Mouse (Mus musculus) kidney, embryonic 15.5 days (tissue): Measurements from ENCODE around the gene Tlk2. TPM values are rescaled to one million over a fixed set of nuclear protein-coding genes. Genes with fewer than 3 reads are reported as not detected.
A peak's percentile ranks its signal among the peaks of the same experiment; 100 is the strongest.
"Not testable (repeated sequence)": the region's sequence is repeated elsewhere in the genome, so short reads cannot be mapped to it uniquely, and the experiment has no call there.

Experiments
- ATAC-seq: fragments of 200-750 bp; cut with Nextera tagmentation; replicated peaks from 2 replicates; pipeline ENCODE4 v1.8.0; 2017; ENCODE audit warnings: moderate TSS enrichment; ENCODE audit not compliant: low FRiP score
- H3K27ac ChIP-seq: fragments of 300-500 bp; sonication (generic); 2 replicates; pipeline ENCODE4 v1.5.1; 2015; ENCODE audit warnings: mild to moderate bottlenecking, inconsistent platforms
- H3K27me3 ChIP-seq: fragments of 300-500 bp; sonication (generic); 2 replicates; pipeline ENCODE4 v1.6.1; 2015; ENCODE audit warnings: inconsistent platforms
- H3K36me3 ChIP-seq: fragments of 300-500 bp; sonication (generic); 2 replicates; pipeline ENCODE4 v1.6.1; 2015; ENCODE audit warnings: inconsistent platforms
- H3K4me1 ChIP-seq: fragments of 300-500 bp; sonication (generic); 2 replicates; pipeline ENCODE4 v1.6.1; 2015; ENCODE audit warnings: inconsistent platforms
- H3K4me2 ChIP-seq: fragments of 300-500 bp; sonication (generic); 2 replicates; pipeline ENCODE4 v1.6.1; 2015; ENCODE audit warnings: moderate library complexity, mild to moderate bottlenecking, inconsistent platforms
- H3K4me3 ChIP-seq: fragments of 300-500 bp; sonication (generic); replicated peaks from 2 replicates; pipeline ENCODE4 v1.5.1; 2015; ENCODE audit warnings: mild to moderate bottlenecking, inconsistent platforms
- H3K9ac ChIP-seq: fragments of 300-500 bp; sonication (generic); 2 replicates; pipeline ENCODE4 v1.6.1; 2015; ENCODE audit warnings: mild to moderate bottlenecking, inconsistent platforms
- H3K9me3 ChIP-seq: fragments of 300-500 bp; sonication (generic); replicated peaks from 2 replicates; pipeline ENCODE4 v1.6.1; 2016; ENCODE audit warnings: inconsistent platforms
- WGBS: fragments of 180-500 bp; shearing (Covaris S2); methylation state at CpG from one replicate; pipeline ENCODE4 v1.1.7; 2015; ENCODE audit warnings: mixed read lengths; 5-methylcytosine and 5-hydroxymethylcytosine counted together
- polyA plus RNA-seq: library from polyadenylated mRNA; unstranded; fragments of >200 nt; fragmentation: Nextera tagmentation; extraction: Ambion mirVana; gene quantifications from 2 replicates; pipeline ENCODE4 v1.2.1, GENCODE M21; 2015

Gene Tlk2
- polyA plus RNA-seq: 18.1 and 21.1 TPM in 2 replicates

DNA sequence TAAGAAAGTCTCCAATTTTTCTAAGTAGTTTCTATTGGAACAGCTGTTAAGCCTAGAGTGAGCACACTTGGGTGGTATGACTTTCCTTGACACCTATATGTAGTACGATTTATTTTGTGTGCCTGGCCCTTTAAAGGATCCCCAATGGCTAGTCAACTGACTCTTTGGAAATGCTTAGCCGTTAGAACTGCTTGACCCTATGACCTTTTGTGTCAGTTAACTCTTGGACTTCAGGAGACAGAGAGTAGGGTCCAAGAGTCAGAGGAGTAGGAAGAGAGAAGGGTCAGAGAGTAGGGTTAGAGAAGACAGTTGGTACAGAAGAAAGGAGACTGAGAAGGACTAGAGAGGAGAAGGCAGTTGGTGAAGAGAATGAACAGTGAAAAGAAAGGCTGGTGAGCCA lies at the start of gene Tlk2:
TSS of gene Tlk2 (plus strand) at position 292 of the 400 bp plus-strand sequence.
- no peaks in the 10 kb centered on the region for H3K9me3 ChIP-seq
- peak within 1 kb of the TSS; percentile 74 for H3K4me3 ChIP-seq
- 40% methylated on average over 2 of the region's 2 CpGs for WGBS
- H3K4me1 ChIP-seq: peaks cover 28% of the 10 kb centered on the region
- H3K27me3 ChIP-seq: no peaks in the 10 kb centered on the region
- H3K36me3 ChIP-seq: peaks cover 3% of the 10 kb centered on the region; the same call in 1 of the 2 replicates
- peak within 1 kb of the TSS; percentile 96 for H3K27ac ChIP-seq
- no peak within 1 kb of the TSS for H3K9ac ChIP-seq
- H3K4me2 ChIP-seq: peak within 1 kb of the TSS; percentile 81
- no peak for ATAC-seq

DNA sequence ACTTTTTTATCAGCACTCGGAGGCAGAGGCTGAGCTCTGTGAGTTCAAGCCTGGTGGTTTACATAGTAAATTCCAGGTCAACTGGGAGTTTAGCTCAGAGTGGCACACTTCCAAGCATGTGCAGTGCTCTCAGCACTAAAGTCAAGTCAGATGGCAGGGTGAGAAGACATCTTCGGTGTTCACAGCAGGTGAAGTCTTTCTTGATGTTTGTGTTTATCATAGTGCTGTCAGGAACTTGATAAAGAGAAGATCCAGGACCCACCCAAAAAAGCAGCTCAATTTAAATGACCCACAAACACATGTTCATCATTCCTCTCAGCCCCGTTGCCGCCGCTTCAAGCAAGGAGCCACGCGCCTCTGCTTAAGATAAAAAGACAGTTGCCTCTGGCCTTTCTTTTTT lies 42.9 kb upstream of the Tlk2 start:
- Histone ChIP-seq H3K9me3 (no peaks in the 10 kb centered on the region), H3K4me1 (no peaks in the 10 kb centered on the region), H3K4me3 (no peak overlapping the region), H3K36me3 (peaks cover 100% of the 10 kb centered on the region), H3K4me2 (no peak overlapping the region), H3K27ac (no peak overlapping the region), H3K27me3 (no peaks in the 10 kb centered on the region), H3K9ac (no peak overlapping the region)
- WGBS: 96% methylated on average over 7 of the region's 7 CpGs
- no peak for ATAC-seq

DNA sequence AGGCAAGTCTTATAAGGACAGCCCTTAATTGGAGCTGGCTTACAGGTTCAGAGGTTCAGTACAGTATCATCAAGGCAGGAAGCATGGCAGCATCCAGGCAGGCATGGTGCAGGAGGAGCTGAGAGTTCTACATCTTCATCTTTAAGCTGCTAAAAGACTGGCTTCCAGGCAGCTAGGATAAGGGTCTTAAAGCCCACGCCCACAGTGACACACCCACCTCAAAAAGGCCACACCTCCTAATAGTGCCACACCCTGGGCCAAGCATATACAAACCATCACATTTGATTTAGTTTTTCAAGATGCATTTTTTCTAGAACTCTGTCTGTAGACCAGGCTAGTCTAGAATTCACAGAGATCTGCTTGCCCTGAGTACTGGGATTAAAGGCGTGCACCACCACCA lies 41.4 kb upstream of the Tlk2 start:
- H3K27ac ChIP-seq, H3K9ac ChIP-seq, H3K4me3 ChIP-seq, H3K4me1 ChIP-seq, H3K27me3 ChIP-seq, H3K4me2 ChIP-seq, ATAC-seq, H3K9me3 ChIP-seq: not testable (repeated sequence)
- H3K36me3 ChIP-seq: peaks cover 91% of the 10 kb centered on the region
- 93% methylated on average over 2 of the region's 2 CpGs for WGBS

DNA sequence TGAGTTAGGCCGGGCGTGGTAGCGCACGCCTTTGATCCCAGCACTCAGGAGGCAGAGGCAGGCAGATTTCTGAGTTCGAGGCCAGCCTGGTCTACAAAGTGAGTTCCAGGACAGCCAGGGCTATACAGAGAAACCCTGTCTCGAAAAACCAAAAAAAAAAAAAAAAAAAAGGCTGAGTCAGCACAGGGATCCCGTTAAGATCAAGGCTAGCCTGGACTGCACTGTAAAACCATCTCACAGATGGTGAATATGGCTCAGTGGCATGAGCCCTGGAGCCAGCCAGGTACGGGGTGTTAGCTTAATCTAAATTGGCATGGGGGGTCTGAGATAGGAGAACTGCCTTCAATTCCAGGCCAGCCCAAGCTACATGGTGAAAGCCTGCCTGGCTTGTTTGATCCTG lies 38.1 kb upstream of the Tlk2 start:
- not testable (repeated sequence) for H3K9ac ChIP-seq, H3K27ac ChIP-seq, H3K4me2 ChIP-seq, H3K9me3 ChIP-seq, H3K27me3 ChIP-seq, H3K4me3 ChIP-seq, H3K4me1 ChIP-seq, ATAC-seq
- peaks cover 59% of the 10 kb centered on the region for H3K36me3 ChIP-seq
- 90% methylated on average over 8 of the region's 8 CpGs for WGBS

DNA sequence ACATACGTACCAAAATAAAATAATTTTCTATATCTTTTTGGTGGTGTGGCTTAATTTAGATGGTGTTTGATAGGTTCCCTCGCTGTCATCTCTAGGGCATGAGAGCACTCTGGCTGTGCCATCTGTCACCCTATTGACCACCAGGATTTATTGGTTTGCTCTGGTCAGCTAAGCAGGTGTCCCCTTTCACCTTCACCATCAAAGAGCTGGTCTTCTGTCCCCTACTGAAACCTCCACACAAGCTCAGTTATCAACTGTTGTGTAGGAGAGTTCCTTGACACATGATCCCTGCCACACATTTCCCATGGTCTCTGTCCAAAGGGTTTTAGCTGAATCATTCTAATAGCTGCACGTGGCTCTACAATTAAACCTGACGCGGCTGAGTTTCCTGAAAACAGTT lies 37.5 kb upstream of the Tlk2 start:
- ATAC-seq: peak; percentile 60
- 52% methylated on average over 5 of the region's 5 CpGs for WGBS
- Histone ChIP-seq H3K36me3 (peaks cover 53% of the 10 kb centered on the region), H3K4me2 (no peak overlapping the region), H3K4me3 (no peak overlapping the region), H3K27ac (no peak overlapping the region), H3K27me3 (no peaks in the 10 kb centered on the region), H3K9me3 (no peaks in the 10 kb centered on the region), H3K9ac (no peak overlapping the region), H3K4me1 (peaks cover 5% of the 10 kb centered on the region; the same call in 1 of the 2 replicates)

DNA sequence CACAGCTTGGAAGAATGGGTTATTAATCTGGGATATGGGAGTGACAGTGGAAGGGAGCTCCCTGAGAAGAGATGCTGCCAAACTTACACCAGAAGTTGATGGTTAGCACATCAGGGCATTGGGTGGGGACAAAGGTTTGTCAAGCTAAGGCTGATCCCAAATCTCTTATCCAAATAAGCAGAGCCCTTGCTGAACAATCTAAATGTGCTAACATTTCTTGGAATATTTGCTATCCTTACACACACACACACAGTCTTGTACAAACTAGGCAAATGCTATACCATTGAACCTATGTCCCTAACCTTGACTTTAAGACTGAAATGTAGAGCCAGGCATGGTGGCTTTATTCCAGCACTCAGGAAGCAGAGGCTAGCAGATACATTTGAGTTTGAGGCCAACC lies 35.0 kb upstream of the Tlk2 start:
- no peak overlapping the region for H3K4me3 ChIP-seq
- H3K9ac ChIP-seq: no peak overlapping the region
- no peak overlapping the region for H3K4me2 ChIP-seq
- ATAC-seq: no peak
- peaks cover 28% of the 10 kb centered on the region for H3K36me3 ChIP-seq
- no peak overlapping the region for H3K27ac ChIP-seq
- no peaks in the 10 kb centered on the region for H3K9me3 ChIP-seq
- no peaks in the 10 kb centered on the region for H3K27me3 ChIP-seq
- peaks cover 5% of the 10 kb centered on the region; the same call in 1 of the 2 replicates for H3K4me1 ChIP-seq

DNA sequence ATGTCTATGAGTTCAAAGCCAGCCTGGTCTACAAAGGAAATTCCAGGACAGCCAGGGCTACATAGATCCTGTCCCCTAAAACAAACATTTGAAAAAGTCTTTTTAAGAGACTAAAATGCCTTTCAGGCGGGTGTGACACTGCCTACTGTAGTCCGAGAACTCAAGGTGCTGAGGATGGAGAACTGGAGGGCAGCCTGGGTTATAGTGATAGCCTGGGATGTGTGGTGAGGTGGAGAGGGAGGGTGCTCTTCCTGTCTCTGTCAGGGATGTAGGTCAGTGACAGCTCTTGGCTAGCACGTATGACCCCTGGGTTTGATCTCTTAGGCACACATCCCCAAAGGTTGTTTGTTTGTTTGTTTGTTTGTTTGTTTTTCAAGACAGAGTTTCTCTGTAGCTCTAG lies 34.5 kb upstream of the Tlk2 start:
- no peak for ATAC-seq
- H3K4me3 ChIP-seq: no peak overlapping the region
- H3K36me3 ChIP-seq: peaks cover 23% of the 10 kb centered on the region
- H3K27ac ChIP-seq: no peak overlapping the region
- H3K9me3 ChIP-seq: no peaks in the 10 kb centered on the region
- H3K9ac ChIP-seq: no peak overlapping the region
- H3K27me3 ChIP-seq: no peaks in the 10 kb centered on the region
- WGBS: 76% methylated on average over 3 of the region's 3 CpGs
- H3K4me2 ChIP-seq: no peak overlapping the region
- peaks cover 5% of the 10 kb centered on the region; the same call in 1 of the 2 replicates for H3K4me1 ChIP-seq

DNA sequence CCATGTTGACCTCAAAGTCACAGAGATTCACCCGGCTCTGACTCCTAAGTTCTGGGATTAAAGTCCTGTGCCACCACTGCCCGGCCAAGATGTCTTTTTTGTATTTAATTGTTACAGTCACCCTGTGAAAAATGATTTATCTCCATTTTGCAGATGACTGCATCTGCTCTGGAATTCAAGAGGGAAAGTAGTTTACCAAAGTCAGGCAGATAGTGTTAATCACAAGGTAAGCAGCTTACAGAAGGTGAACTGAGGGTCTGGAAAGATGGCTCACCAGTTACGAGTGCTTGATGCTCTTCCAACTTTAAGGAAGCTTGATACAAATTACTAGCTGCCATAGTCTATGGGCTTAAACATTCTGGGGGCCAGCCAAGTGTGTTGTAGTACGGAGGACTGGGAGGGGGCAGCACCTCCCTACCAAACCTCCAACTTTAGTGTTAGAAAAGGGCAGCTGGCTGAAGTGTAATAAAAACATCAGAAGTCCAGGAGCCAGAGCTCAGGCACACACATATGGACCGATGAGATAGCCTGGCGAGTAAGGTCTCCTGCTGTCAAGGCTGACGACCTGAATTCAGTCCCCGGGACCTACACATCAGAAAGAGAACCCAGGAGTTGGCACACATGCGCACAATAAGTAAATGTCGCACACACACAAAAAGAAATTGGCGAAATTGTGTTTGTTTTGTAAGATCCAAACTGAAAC lies 33.9 kb upstream of the Tlk2 start:
- H3K4me1 ChIP-seq: peaks cover 5% of the 10 kb centered on the region; the same call in 1 of the 2 replicates
- no peak overlapping the region for H3K4me2 ChIP-seq
- H3K27me3 ChIP-seq: no peaks in the 10 kb centered on the region
- no peak for ATAC-seq
- 65% methylated on average over 11 of the region's 11 CpGs for WGBS
- H3K36me3 ChIP-seq: peaks cover 17% of the 10 kb centered on the region
- H3K27ac ChIP-seq: no peak overlapping the region
- H3K4me3 ChIP-seq: no peak overlapping the region
- H3K9ac ChIP-seq: no peak overlapping the region
- H3K9me3 ChIP-seq: no peaks in the 10 kb centered on the region

DNA sequence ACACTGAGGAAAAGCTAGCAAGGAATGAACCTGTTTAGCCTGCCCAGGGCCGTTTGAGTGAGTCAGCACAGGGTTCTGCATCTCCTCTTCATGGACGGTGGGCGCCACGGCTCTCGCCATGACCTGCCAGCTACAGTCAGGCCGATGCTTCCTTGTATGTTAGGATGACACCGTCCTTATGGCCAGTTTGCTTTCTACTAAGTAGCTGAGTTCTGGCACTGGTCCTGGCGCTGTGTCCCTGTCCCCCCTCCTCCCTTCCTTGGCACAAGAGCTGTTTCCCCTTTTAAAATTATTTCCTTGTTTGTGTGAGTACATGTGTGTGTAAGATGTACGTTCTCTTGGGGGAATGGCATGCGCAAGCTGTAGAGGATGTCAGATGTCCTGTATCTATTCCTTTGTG lies 33.4 kb upstream of the Tlk2 start:
- Histone ChIP-seq H3K4me2 (no peak overlapping the region), H3K27me3 (no peaks in the 10 kb centered on the region), H3K36me3 (peaks cover 12% of the 10 kb centered on the region), H3K4me3 (no peak overlapping the region), H3K4me1 (peaks cover 5% of the 10 kb centered on the region; the same call in 1 of the 2 replicates), H3K9ac (no peak overlapping the region), H3K9me3 (no peaks in the 10 kb centered on the region), H3K27ac (no peak overlapping the region)
- 75% methylated on average over 10 of the region's 10 CpGs for WGBS
- no peak for ATAC-seq

DNA sequence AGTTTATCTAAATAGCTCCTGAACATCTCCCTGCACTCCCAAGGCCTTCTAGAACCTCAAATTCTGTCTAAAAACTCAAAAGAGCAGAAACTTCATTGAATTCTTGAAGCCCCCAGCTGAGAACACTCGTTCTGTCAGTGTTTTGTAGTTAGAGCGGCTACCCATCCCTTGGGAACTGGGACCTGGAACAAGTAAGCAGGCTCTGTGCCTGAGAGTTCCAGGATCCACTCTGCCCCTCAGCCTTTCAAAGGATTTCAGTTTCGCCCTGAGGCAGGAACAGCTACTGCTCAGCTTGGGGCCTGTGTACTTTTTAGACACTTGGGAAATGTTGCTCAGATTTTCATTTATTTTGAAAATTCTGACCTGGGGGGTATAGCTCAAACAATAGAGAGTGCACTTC lies 32.0 kb upstream of the Tlk2 start, which contains the start of gene Gm10842:
TSS of gene Gm10842 (plus strand) at position 301 of the 400 bp plus-strand sequence.
- no peaks in the 10 kb centered on the region for H3K9me3 ChIP-seq
- H3K9ac ChIP-seq: no peak within 1 kb of the TSS
- no peak for ATAC-seq
- no peak within 1 kb of the TSS for H3K4me3 ChIP-seq
- WGBS: 80% methylated on average over 3 of the region's 3 CpGs
- no peak within 1 kb of the TSS for H3K4me2 ChIP-seq
- peaks cover 11% of the 10 kb centered on the region for H3K4me1 ChIP-seq
- no peaks in the 10 kb centered on the region for H3K27me3 ChIP-seq
- no peak within 1 kb of the TSS for H3K27ac ChIP-seq
- H3K36me3 ChIP-seq: no peaks in the 10 kb centered on the region

DNA sequence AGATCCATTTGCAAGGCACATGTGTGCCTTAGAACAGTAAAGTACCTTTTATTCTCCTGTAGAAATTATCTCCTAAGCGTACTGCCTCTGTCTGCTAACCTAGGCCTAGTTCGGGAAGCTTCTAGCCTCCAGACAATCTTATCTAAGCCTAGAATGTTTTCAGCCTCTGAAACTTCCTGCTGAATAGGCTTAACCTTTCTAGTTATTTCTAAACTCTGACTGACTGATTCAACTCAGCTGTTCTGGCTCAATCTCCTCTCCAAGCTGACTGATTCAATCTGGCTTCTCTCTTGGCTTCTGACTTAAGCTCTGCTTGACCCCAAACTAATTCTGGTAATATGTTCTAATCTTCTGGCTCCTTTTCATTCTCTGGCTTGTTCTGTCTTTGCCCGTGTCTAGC lies 29.3 kb upstream of the Tlk2 start:
- no peaks in the 10 kb centered on the region for H3K27me3 ChIP-seq
- H3K4me1 ChIP-seq: peaks cover 31% of the 10 kb centered on the region
- no peaks in the 10 kb centered on the region for H3K9me3 ChIP-seq
- H3K27ac ChIP-seq: no peak overlapping the region
- no peaks in the 10 kb centered on the region for H3K36me3 ChIP-seq
- ATAC-seq: no peak
- no peak overlapping the region for H3K4me3 ChIP-seq
- WGBS: 72% methylated on average over 3 of the region's 3 CpGs
- H3K9ac ChIP-seq: no peak overlapping the region
- no peak overlapping the region for H3K4me2 ChIP-seq

DNA sequence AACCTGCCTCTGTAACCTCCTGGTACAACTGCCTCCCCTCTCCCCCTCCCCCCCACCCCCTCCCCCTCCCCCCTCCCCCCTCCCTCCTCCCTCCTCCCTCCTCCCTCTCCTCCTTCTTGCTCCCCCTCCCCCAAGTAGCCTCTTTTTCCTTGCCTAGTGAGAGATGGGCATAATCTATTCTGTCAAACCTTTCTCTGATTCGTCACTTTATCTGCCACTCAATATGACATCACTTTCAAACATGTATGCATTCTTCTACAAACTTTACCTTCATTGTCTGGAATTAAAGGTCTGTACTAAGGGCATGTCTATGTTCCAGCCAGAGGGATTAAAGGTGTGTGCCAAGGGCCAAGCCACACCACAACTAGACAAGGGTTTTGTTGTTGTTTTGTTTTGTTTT lies 28.8 kb upstream of the Tlk2 start:
- no peaks in the 10 kb centered on the region for H3K9me3 ChIP-seq
- peaks cover 30% of the 10 kb centered on the region for H3K4me1 ChIP-seq
- no peak overlapping the region for H3K27ac ChIP-seq
- H3K27me3 ChIP-seq: no peaks in the 10 kb centered on the region
- H3K9ac ChIP-seq: no peak overlapping the region
- no peak overlapping the region for H3K4me3 ChIP-seq
- ATAC-seq: no peak
- 100% methylated on average over 1 of the region's 1 CpGs for WGBS
- H3K4me2 ChIP-seq: no peak overlapping the region
- H3K36me3 ChIP-seq: no peaks in the 10 kb centered on the region

DNA sequence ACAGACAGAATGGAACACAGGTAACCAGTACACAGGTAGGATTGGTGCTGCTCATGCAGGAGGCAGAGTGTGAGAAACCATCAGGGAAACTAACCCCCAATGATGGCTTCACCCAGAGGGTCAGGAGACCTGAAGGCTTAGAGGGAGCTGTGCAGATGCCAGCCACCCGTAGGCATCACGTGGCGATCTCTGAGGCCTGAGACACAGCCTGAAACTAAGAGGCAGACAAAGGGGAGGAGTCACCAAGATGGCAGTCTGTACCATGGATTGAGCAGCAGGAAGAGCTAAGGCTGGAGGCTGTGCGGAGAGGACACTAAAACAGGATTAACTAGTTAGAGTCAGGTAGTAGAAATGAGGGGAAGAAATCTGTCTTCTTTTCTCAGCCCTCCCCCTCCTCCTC lies 27.9 kb upstream of the Tlk2 start:
- H3K4me1 ChIP-seq: peaks cover 26% of the 10 kb centered on the region
- no peak overlapping the region for H3K27ac ChIP-seq
- whole genome bisulfite sequencing: 57% methylated on average over 4 of the region's 4 CpGs
- H3K4me2 ChIP-seq: no peak overlapping the region
- no peaks in the 10 kb centered on the region for H3K36me3 ChIP-seq
- H3K27me3 ChIP-seq: no peaks in the 10 kb centered on the region
- no peak; the same call in 1 of the 2 replicates for ATAC-seq
- no peaks in the 10 kb centered on the region for H3K9me3 ChIP-seq
- no peak overlapping the region for H3K9ac ChIP-seq
- H3K4me3 ChIP-seq: no peak overlapping the region
